Mouse (Mus musculus) CH12.LX (cell line): ENCODE results near the gene Hcrt. TPM values are rescaled to one million over a fixed set of nuclear protein-coding genes. Genes with fewer than 3 reads are reported as not detected.

ENCODE experiments used
- DNase-seq: peaks from one replicate; pipeline ENCODE4 v3.0.0-alpha.2; 2013; ENCODE audit errors: extremely low read depth
- H3K27ac ChIP-seq: 2 replicates; pipeline ENCODE4 v1.5.1; 2012; ENCODE audit warnings: low read depth, mild to moderate bottlenecking, control low read depth, moderate library complexity; ENCODE audit not compliant: insufficient read depth
- H3K27me3 ChIP-seq: replicated peaks from 2 replicates; pipeline ENCODE3; 2012; ENCODE audit warnings: inconsistent platforms
- H3K36me3 ChIP-seq, 2 experiments: replicated peaks in 1 of 2; 2 replicates each; pipeline versions ENCODE3 to v1.6.1; 2012; ENCODE audit warnings: inconsistent platforms in 1 of 2, low read length in 1 of 2, mild to moderate bottlenecking in 1 of 2, mixed read lengths in 1 of 2, moderate library complexity in 1 of 2; ENCODE audit not compliant: control insufficient read depth in 1 of 2, insufficient read depth in 1 of 2
- H3K4me1 ChIP-seq, 2 experiments: 2 replicates each; pipeline ENCODE4 v1.6.1; 2012; ENCODE audit warnings: inconsistent platforms in 1 of 2, moderate library complexity in 1 of 2; ENCODE audit not compliant: insufficient read depth in 2 of 2, control insufficient read depth in 1 of 2
- H3K4me2 ChIP-seq: 2 replicates; pipeline ENCODE4 v1.6.1; 2012; ENCODE audit warnings: low read depth, mild to moderate bottlenecking, control low read depth; ENCODE audit not compliant: poor library complexity, insufficient read depth, severe bottlenecking
- H3K4me3 ChIP-seq, 3 experiments: fragments of 150-350 bp in 1 of 3; sonication (generic) in 1 of 3; replicated peaks in 1 of 3; 2 replicates each; pipeline versions ENCODE3 to v1.5.1; 2011 to 2012; ENCODE audit warnings: low read depth in 2 of 3, low read length in 2 of 3, mild to moderate bottlenecking in 2 of 3, moderate library complexity in 2 of 3, control low read depth in 1 of 3, improper control_type of control experiment in 1 of 3, inconsistent platforms in 1 of 3, mixed read lengths in 1 of 3; ENCODE audit not compliant: poor library complexity in 1 of 3
- H3K79me2 ChIP-seq: replicated peaks from 2 replicates; pipeline ENCODE4 v1.6.1; 2012; ENCODE audit warnings: mild to moderate bottlenecking, moderate library complexity; ENCODE audit not compliant: control insufficient read depth, poor library complexity, insufficient read depth, severe bottlenecking; ENCODE audit errors: extremely low read depth
- H3K9ac ChIP-seq: 2 replicates; pipeline ENCODE4 v1.6.1; 2012; ENCODE audit warnings: low read depth, mild to moderate bottlenecking, control low read depth, moderate library complexity; ENCODE audit not compliant: insufficient read depth
- H3K9me3 ChIP-seq: replicated peaks from 2 replicates; pipeline ENCODE3; 2012; ENCODE audit warnings: low read length, inconsistent platforms, mixed read lengths
- BHLHE40 ChIP-seq: IDR thresholded peaks from 2 replicates; pipeline ENCODE4 v1.6.1; 2011; ENCODE audit warnings: mild to moderate bottlenecking, low read depth, low read length, improper control_type of control experiment
- CTCF ChIP-seq, 2 experiments: IDR thresholded peaks in 1 of 2; conservative IDR thresholded peaks in 1 of 2; 2 replicates each; pipeline ENCODE4 v1.5.1; 2011 to 2012; ENCODE audit warnings: low read depth in 2 of 2, low read length in 2 of 2, improper control_type of control experiment in 1 of 2, inconsistent platforms in 1 of 2, mild to moderate bottlenecking in 1 of 2, moderate library complexity in 1 of 2
- ETS1 ChIP-seq: conservative IDR thresholded peaks from 2 replicates; pipeline ENCODE4 v1.6.1; 2012; ENCODE audit warnings: low read depth, mild to moderate bottlenecking, inconsistent platforms, low read length, improper control_type of control experiment, moderate library complexity
- GABPA ChIP-seq: IDR thresholded peaks from 2 replicates; pipeline ENCODE4 v1.6.1; 2012; ENCODE audit warnings: low read depth, low read length, improper control_type of control experiment, inconsistent platforms; ENCODE audit not compliant: insufficient replicate concordance
- HCFC1 ChIP-seq: IDR thresholded peaks from 2 replicates; pipeline ENCODE4 v1.6.1; 2012; ENCODE audit warnings: low read depth, mild to moderate bottlenecking, inconsistent platforms, low read length, improper control_type of control experiment
- JUN ChIP-seq: IDR thresholded peaks from 2 replicates; pipeline ENCODE4 v1.6.1; 2011; ENCODE audit warnings: low read depth, mild to moderate bottlenecking, low read length, improper control_type of control experiment, moderate library complexity; ENCODE audit not compliant: insufficient read depth
- JUND ChIP-seq: conservative IDR thresholded peaks from 2 replicates; pipeline ENCODE4 v1.6.1; 2011; ENCODE audit warnings: low read depth, low read length, improper control_type of control experiment
- KAT2A ChIP-seq: IDR thresholded peaks from 2 replicates; pipeline ENCODE4 v1.6.1; 2012; ENCODE audit warnings: low read length, improper control_type of control experiment, inconsistent platforms; ENCODE audit not compliant: insufficient replicate concordance
- MAFK ChIP-seq: IDR thresholded peaks from 2 replicates; pipeline ENCODE4 v1.6.1; 2011; ENCODE audit warnings: low read length, improper control_type of control experiment; ENCODE audit not compliant: insufficient replicate concordance
- MAX ChIP-seq: IDR thresholded peaks from 2 replicates; pipeline ENCODE4 v1.6.1; 2011; ENCODE audit warnings: low read length, improper control_type of control experiment
- MEF2A ChIP-seq: IDR thresholded peaks from 2 replicates; pipeline ENCODE4 v1.6.1; 2014; ENCODE audit warnings: low read depth, mild to moderate bottlenecking, inconsistent platforms, low read length, improper control_type of control experiment, borderline replicate concordance
- MXI1 ChIP-seq: IDR thresholded peaks from 2 replicates; pipeline ENCODE4 v1.6.1; 2011; ENCODE audit warnings: mild to moderate bottlenecking, low read depth, low read length, improper control_type of control experiment
- NELFE ChIP-seq: IDR thresholded peaks from 2 replicates; pipeline ENCODE4 v1.6.1; 2011; ENCODE audit warnings: low read depth, low read length, improper control_type of control experiment
- NRF1 ChIP-seq: IDR thresholded peaks from 2 replicates; pipeline ENCODE4 v1.6.1; 2014; ENCODE audit warnings: low read depth, mild to moderate bottlenecking, inconsistent platforms, low read length, improper control_type of control experiment, moderate library complexity
- PAX5 ChIP-seq: IDR thresholded peaks from 2 replicates; pipeline ENCODE4 v1.6.1; 2012; ENCODE audit warnings: low read length, inconsistent platforms, mixed read lengths
- RAD21 ChIP-seq: IDR thresholded peaks from 2 replicates; pipeline ENCODE4 v1.6.1; 2011; ENCODE audit warnings: low read depth, mild to moderate bottlenecking, low read length, improper control_type of control experiment, moderate library complexity
- SMC3 ChIP-seq: IDR thresholded peaks from 2 replicates; pipeline ENCODE4 v1.6.1; 2011; ENCODE audit warnings: low read depth, low read length, improper control_type of control experiment
- TBP ChIP-seq: conservative IDR thresholded peaks from 2 replicates; pipeline ENCODE4 v1.6.1; 2011; ENCODE audit warnings: low read depth, low read length, improper control_type of control experiment
- UBTF ChIP-seq: IDR thresholded peaks from 2 replicates; pipeline ENCODE4 v1.6.1; 2012; ENCODE audit warnings: low read depth, mild to moderate bottlenecking, inconsistent platforms, low read length, improper control_type of control experiment, moderate library complexity
- ZKSCAN1 ChIP-seq: IDR thresholded peaks from 2 replicates; pipeline ENCODE4 v1.6.1; 2012; ENCODE audit warnings: low read depth, inconsistent platforms, low read length, improper control_type of control experiment, borderline replicate concordance
- dilution Hi-C: fragments of 300-500 bp; cut with MboI; formaldehyde crosslinking; loops from 2 replicates; pipeline ENCODE4 v1.14.3; 2020; ENCODE audit warnings: low sequenced_read_pairs; ENCODE audit not compliant: extremely low pct_unique_long_range_greater_than_20kb, extremely low pct_ligation_motif_present
- in situ Hi-C: fragments of 300-500 bp; cut with MboI; formaldehyde crosslinking; loops from 3 replicates; pipeline ENCODE4 v1.14.3; 2019; ENCODE audit warnings: low sequenced_read_pairs, low pct_ligation_motif_present, low pct_unique_long_range_greater_than_20kb, mixed read lengths
- polyA plus RNA-seq: library from polyadenylated mRNA; unstranded; fragments of >175 nt; gene quantifications from 2 replicates; pipeline ENCODE4 v1.2.1, GENCODE M21; 2012; ENCODE audit warnings: low read depth; ENCODE audit not compliant: insufficient read length
- total RNA-seq, 2 experiments: library from RNA; depleted of rRNA; stranded (reverse); fragments of 300-350 nt in 1 of 2; fragments of >200 nt in 1 of 2; gene quantifications; 2 replicates each; pipeline ENCODE4 v1.2.3; 2012 to 2014

Gene Hcrt
- total and polyA plus RNA-seq, 3 experiments: not detected

DNA sequence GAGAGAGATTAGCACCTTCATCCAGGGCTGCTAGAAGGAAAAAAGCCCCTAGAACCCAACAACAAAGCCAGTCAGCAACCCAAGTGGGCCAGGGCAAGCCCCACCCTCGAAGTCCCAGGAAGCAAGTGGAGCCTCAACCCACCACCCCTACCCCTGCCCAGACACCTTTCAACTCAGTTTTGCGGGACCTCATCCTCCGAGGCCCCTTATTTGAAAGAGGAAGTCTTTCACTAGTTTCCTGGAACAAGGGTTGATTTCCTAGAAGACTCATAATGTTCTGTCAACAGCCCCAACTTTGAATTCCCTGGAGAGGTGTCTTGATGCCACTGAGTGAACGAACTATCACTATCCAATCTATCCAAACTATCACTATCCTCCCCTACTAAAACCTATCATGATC, 32.8 kb downstream of the Hcrt start:
- DNase-seq: peak; percentile 24
- no peak for TF ChIP-seq ETS1
- no peak for TF ChIP-seq JUND
- no peak for TF ChIP-seq NRF1
- no peak for TF ChIP-seq ZKSCAN1
- TF ChIP-seq RAD21: no peak
- no peak for TF ChIP-seq TBP
- TF ChIP-seq, all 38 proteins: peak for 0
- H3K4me1 ChIP-seq: peaks cover 6 to 87% of the 10 kb centered on the region in 2 experiments; a peak in 3 of 4 replicates
- H3K9me3 ChIP-seq: no peaks in the 10 kb centered on the region
- no peak overlapping the region for H3K9ac ChIP-seq
- H3K27me3 ChIP-seq: no peaks in the 10 kb centered on the region
- in situ Hi-C loops (no loop called here), dilution Hi-C loops (no loop called here)
- H3K4me2 ChIP-seq: no peak overlapping the region
- no peak overlapping the region for H3K4me3 ChIP-seq
- no peak overlapping the region for H3K27ac ChIP-seq
- peaks cover 77% of the 10 kb centered on the region for H3K79me2 ChIP-seq
- H3K36me3 ChIP-seq: peaks cover 26 to 79% of the 10 kb centered on the region in 2 experiments

DNA sequence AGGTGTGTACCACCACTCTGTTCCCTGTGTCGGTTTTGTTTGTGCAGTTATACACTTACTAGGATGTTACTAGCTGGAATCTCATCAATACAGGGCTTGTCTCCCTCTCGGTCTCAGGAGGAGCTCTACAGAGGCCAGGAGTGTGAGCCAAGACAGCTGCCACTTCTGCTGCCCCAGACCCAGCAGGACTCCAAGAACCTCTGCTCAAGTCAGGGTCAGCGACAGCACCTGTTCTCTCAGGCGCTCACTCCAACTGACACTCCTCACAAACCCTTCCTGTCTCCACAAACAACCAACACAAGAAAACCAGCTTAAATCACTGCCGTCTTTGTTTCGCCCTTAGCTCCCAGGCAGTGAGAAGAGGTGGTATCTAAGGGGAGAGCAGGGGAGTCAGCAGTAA, 34.1 kb downstream of the Hcrt start:
- H3K4me2 ChIP-seq: no peak overlapping the region
- peaks cover 3 to 86% of the 10 kb centered on the region in 2 experiments; a peak in 2 of 4 replicates for H3K4me1 ChIP-seq
- TF ChIP-seq MAX (no peak), MEF2A (no peak), MAFK (no peak), JUND (no peak)
- DNase-seq: no peak
- peaks cover 67% of the 10 kb centered on the region for H3K79me2 ChIP-seq
- no peak overlapping the region for H3K4me3 ChIP-seq
- no peak overlapping the region for H3K9ac ChIP-seq
- dilution Hi-C loops: no loop called here
- peaks cover 26 to 79% of the 10 kb centered on the region in 2 experiments for H3K36me3 ChIP-seq
- no peak overlapping the region for H3K27ac ChIP-seq
- H3K27me3 ChIP-seq: no peaks in the 10 kb centered on the region
- no peaks in the 10 kb centered on the region for H3K9me3 ChIP-seq
- in situ Hi-C loops: no loop called here

DNA sequence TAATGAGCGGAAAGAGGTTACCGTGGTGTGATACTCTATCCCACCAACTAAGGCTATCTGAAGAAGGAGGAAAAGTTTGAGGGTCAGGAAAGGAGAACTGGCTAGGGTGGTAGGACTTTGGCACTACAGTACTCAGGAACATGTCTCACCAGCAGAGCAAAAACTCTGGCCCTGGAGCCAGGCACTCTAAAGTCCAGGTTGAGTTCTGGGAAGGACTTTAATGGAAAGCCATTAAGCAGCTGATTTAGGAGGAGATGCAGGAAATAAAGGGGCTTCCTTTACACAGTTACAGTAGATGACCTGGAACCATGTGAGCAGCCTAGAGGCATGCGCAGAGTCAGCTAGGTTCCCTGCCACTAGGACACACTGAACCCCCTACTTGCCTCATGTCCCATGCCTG, 35.5 kb downstream of the Hcrt start:
- DNase-seq: no peak
- Histone ChIP-seq H3K4me3 (no peak overlapping the region), H3K27me3 (no peaks in the 10 kb centered on the region), H3K9me3 (no peaks in the 10 kb centered on the region), H3K4me2 (no peak overlapping the region), H3K9ac (no peak overlapping the region), H3K36me3 (peaks cover 16 to 75% of the 10 kb centered on the region in 2 experiments), H3K79me2 (peaks cover 64% of the 10 kb centered on the region), H3K27ac (no peak overlapping the region), H3K4me1 (peaks cover 9 to 86% of the 10 kb centered on the region in 2 experiments; a peak in 3 of 4 replicates)
- dilution Hi-C loops: no loop called here
- in situ Hi-C loops: no loop called here
- no peak for TF ChIP-seq GABPA
- TF ChIP-seq MEF2A: no peak
- no peak for TF ChIP-seq UBTF
- no peak for TF ChIP-seq SMC3
- TF ChIP-seq NRF1: no peak
- no peak for TF ChIP-seq CTCF (conservative IDR thresholded peaks at IDR 0.05 in 1 of 2, IDR thresholded peaks at IDR 0.05 in 1 of 2; ENCODE audit: low read depth in 2 of 2, low read length in 2 of 2)
- no peak for TF ChIP-seq NELFE
- no peak for TF ChIP-seq PAX5
- TF ChIP-seq JUND: no peak
- no peak for TF ChIP-seq MXI1
- no peak for TF ChIP-seq HCFC1
- TF ChIP-seq KAT2A: no peak
- TF ChIP-seq JUN: no peak
- no peak for TF ChIP-seq BHLHE40
- no peak for TF ChIP-seq ETS1
